Mouse (Mus musculus): Measurements from ENCODE around the gene Neb. TPM values are rescaled to one million over a fixed set of nuclear protein-coding genes. Genes with fewer than 3 reads are reported as not detected.
"Not testable (repeated sequence)": the region's sequence is repeated elsewhere in the genome, so short reads cannot be mapped to it uniquely, and the experiment has no call there.

Neb gene
- total and polyA plus RNA-seq, 3 experiments = 0.55 to 18.6 (median 0.65) TPM

DNA sequence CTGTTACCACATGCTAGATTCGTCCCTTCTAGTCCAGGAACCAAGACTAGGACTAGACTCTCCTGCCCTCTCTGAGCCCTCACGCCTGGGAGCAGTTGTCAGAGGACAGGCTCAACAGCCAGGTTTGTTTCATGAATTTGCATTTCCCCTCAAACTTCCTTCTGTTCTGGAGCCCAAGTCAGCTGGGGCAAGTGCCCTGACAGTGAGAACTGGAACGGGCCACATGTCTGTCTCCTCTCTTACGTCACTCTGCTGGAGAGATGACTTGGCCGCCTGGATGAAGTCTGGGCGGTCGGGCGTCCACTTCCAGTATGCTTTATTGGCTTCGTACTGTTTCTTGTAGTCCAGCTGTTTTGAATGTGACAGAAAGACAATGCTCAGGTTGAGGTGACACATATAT lies 200.5 kb downstream of the Neb start:
- DNase-seq = no peak

DNA sequence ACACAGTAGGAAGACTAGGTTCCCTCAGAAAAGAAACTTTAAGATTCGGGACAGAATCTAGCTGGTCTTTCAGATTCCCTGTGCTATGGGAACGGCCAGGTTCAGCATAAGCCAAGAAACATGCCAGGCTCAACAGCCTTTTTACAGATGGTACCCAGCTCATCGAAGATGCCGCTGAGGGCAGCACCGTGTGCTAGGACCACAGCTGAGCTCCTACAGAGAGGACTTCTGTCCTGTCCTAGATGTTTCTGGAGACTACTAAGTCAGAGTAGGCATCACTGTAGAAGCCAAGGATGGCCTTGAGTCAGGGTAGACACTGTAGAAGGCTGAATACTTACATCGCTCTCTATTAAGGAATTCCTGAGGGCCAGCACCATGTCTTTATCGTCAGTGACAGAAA lies 201.1 kb downstream of the Neb start:
- no peak for DNase-seq

- no peak for DNase-seq
These were observed 201.7 kb downstream of the Neb start for GRCm38 (mm10) chr2:52176537-52176936.

DNA sequence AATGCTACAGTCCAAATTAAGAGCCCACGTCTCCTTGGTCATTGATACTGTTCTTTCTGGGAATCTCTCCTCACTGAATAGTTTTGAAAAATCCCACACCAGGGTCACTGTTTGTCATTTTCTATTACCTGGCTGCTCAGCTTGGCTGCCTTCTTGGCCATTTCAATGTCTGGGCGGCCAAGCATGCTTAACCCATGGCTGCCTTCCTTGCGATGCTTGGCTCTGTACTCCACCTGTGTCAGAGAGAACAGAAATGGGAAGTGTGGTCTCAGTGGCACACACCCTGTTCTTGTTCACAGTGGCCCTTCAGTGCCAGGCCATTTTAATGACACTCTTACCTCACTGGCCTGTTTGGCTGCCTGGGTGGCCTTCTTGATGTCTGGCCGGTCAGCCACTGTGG lies 203.3 kb downstream of the Neb start:
- DNase-seq = no peak

- DNase-seq = no peak
These were observed 208.8 kb downstream of the Neb start for GRCm38 (mm10) chr2:52169243-52170005.

GRCm38 (mm10) chr2:52153064-52153463 lies 225.2 kb downstream of the Neb start:
- peak; percentile 3 for DNase-seq

GRCm38 (mm10) chr2:52133351-52133750 lies 244.9 kb downstream of the Neb start:
- no peak for DNase-seq

DNA sequence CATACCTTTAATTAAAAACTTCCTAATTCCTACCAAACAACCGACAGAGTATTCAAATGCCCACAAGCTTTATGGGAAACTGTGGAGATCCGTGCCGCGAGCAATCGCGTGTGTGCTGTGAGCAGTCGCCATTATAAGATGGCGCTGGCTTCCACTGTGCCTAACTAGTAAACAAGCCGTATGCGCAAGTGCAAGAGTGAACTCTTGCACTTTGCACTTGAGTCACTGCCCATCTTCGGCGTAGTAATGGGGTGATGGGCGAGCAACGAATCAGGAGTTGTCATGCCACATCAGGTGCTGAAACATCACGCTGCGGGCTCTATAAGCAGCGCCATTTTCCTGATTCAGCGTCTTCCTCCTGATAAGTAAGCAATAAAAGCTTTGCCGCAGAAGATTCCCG lies 246.9 kb downstream of the Neb start:
- not testable (repeated sequence) for DNase-seq

DNA sequence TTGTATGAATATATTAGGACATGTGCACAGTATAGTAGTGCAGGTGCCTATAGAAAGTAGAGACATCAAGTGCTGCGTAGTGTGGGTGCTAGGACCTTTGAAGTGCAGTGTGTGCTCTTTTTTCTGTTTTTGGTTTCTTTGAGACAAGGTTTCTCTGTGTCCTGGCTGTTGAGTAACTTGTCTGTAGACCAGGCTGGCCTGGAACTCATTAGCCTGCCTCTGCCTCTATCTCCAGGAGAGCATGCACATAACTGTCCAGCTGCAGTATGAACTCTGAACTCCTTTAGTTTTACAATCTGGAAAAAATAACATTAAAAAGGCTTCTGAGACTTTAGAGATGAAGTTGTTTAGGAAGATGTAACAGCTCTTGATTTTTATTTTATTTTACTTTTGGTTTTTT lies 264.2 kb downstream of the Neb start:
- no peak for DNase-seq

Small RNA genes lying within 50 kb of the gene (microRNA-seq; reads per million reads assigned to microRNA genes)
- 0 reads per million in 2 experiments for gene Gm22095

Other genes starting within 250 kb of the Neb start
- gene Arl5a, start 46.4 kb upstream of the Neb start, total RNA-seq (2021) = 10 to 100 TPM; 43.1 to 53.7 TPM
- gene Arl5a, start 46.4 kb upstream of the Neb start, polyA plus RNA-seq (2012; rRNA removed) = 4.4 and 5.6 TPM in 2 replicates